Mouse (Mus musculus) CH12.LX (cell line): ENCODE measurements around the gene Sstr2. TPM values are rescaled to one million over a fixed set of nuclear protein-coding genes. Genes with fewer than 3 reads are reported as not detected.

Experiments used
- DNase-seq: peaks from one replicate; pipeline ENCODE4 v3.0.0-alpha.2; 2013; ENCODE audit errors: extremely low read depth
- H3K27ac ChIP-seq: 2 replicates; pipeline ENCODE4 v1.5.1; 2012; ENCODE audit warnings: low read depth, mild to moderate bottlenecking, control low read depth, moderate library complexity; ENCODE audit not compliant: insufficient read depth
- H3K27me3 ChIP-seq: replicated peaks from 2 replicates; pipeline ENCODE3; 2012; ENCODE audit warnings: inconsistent platforms
- H3K36me3 ChIP-seq, 2 experiments: replicated peaks in 1 of 2; 2 replicates each; pipeline versions ENCODE3 to v1.6.1; 2012; ENCODE audit warnings: inconsistent platforms in 1 of 2, low read length in 1 of 2, mild to moderate bottlenecking in 1 of 2, mixed read lengths in 1 of 2, moderate library complexity in 1 of 2; ENCODE audit not compliant: control insufficient read depth in 1 of 2, insufficient read depth in 1 of 2
- H3K4me1 ChIP-seq, 2 experiments: 2 replicates each; pipeline ENCODE4 v1.6.1; 2012; ENCODE audit warnings: inconsistent platforms in 1 of 2, moderate library complexity in 1 of 2; ENCODE audit not compliant: insufficient read depth in 2 of 2, control insufficient read depth in 1 of 2
- H3K4me2 ChIP-seq: 2 replicates; pipeline ENCODE4 v1.6.1; 2012; ENCODE audit warnings: low read depth, mild to moderate bottlenecking, control low read depth; ENCODE audit not compliant: poor library complexity, insufficient read depth, severe bottlenecking
- H3K4me3 ChIP-seq, 3 experiments: fragments of 150-350 bp in 1 of 3; sonication (generic) in 1 of 3; replicated peaks in 1 of 3; 2 replicates each; pipeline versions ENCODE3 to v1.5.1; 2011 to 2012; ENCODE audit warnings: low read depth in 2 of 3, low read length in 2 of 3, mild to moderate bottlenecking in 2 of 3, moderate library complexity in 2 of 3, control low read depth in 1 of 3, improper control_type of control experiment in 1 of 3, inconsistent platforms in 1 of 3, mixed read lengths in 1 of 3; ENCODE audit not compliant: poor library complexity in 1 of 3
- H3K79me2 ChIP-seq: replicated peaks from 2 replicates; pipeline ENCODE4 v1.6.1; 2012; ENCODE audit warnings: mild to moderate bottlenecking, moderate library complexity; ENCODE audit not compliant: control insufficient read depth, poor library complexity, insufficient read depth, severe bottlenecking; ENCODE audit errors: extremely low read depth
- H3K9ac ChIP-seq: 2 replicates; pipeline ENCODE4 v1.6.1; 2012; ENCODE audit warnings: low read depth, mild to moderate bottlenecking, control low read depth, moderate library complexity; ENCODE audit not compliant: insufficient read depth
- H3K9me3 ChIP-seq: replicated peaks from 2 replicates; pipeline ENCODE3; 2012; ENCODE audit warnings: low read length, inconsistent platforms, mixed read lengths
- CTCF ChIP-seq, 2 experiments: IDR thresholded peaks in 1 of 2; conservative IDR thresholded peaks in 1 of 2; 2 replicates each; pipeline ENCODE4 v1.5.1; 2011 to 2012; ENCODE audit warnings: low read depth in 2 of 2, low read length in 2 of 2, improper control_type of control experiment in 1 of 2, inconsistent platforms in 1 of 2, mild to moderate bottlenecking in 1 of 2, moderate library complexity in 1 of 2
- ELF1 ChIP-seq: IDR thresholded peaks from 2 replicates; pipeline ENCODE4 v1.6.1; 2014; ENCODE audit warnings: low read depth, mild to moderate bottlenecking, inconsistent platforms, low read length, improper control_type of control experiment
- EP300 ChIP-seq: IDR thresholded peaks from 2 replicates; pipeline ENCODE4 v1.6.1; 2011; ENCODE audit warnings: low read length, improper control_type of control experiment
- HCFC1 ChIP-seq: IDR thresholded peaks from 2 replicates; pipeline ENCODE4 v1.6.1; 2012; ENCODE audit warnings: low read depth, mild to moderate bottlenecking, inconsistent platforms, low read length, improper control_type of control experiment
- JUN ChIP-seq: IDR thresholded peaks from 2 replicates; pipeline ENCODE4 v1.6.1; 2011; ENCODE audit warnings: low read depth, mild to moderate bottlenecking, low read length, improper control_type of control experiment, moderate library complexity; ENCODE audit not compliant: insufficient read depth
- JUND ChIP-seq: conservative IDR thresholded peaks from 2 replicates; pipeline ENCODE4 v1.6.1; 2011; ENCODE audit warnings: low read depth, low read length, improper control_type of control experiment
- KAT2A ChIP-seq: IDR thresholded peaks from 2 replicates; pipeline ENCODE4 v1.6.1; 2012; ENCODE audit warnings: low read length, improper control_type of control experiment, inconsistent platforms; ENCODE audit not compliant: insufficient replicate concordance
- MAX ChIP-seq: IDR thresholded peaks from 2 replicates; pipeline ENCODE4 v1.6.1; 2011; ENCODE audit warnings: low read length, improper control_type of control experiment
- MAZ ChIP-seq: IDR thresholded peaks from 2 replicates; pipeline ENCODE4 v1.6.1; 2012; ENCODE audit warnings: low read depth, mild to moderate bottlenecking, inconsistent platforms, low read length, improper control_type of control experiment, moderate library complexity
- MXI1 ChIP-seq: IDR thresholded peaks from 2 replicates; pipeline ENCODE4 v1.6.1; 2011; ENCODE audit warnings: mild to moderate bottlenecking, low read depth, low read length, improper control_type of control experiment
- MYC ChIP-seq: IDR thresholded peaks from 2 replicates; pipeline ENCODE4 v1.6.1; 2011; ENCODE audit warnings: low read depth, mild to moderate bottlenecking, improper control_type of control experiment, low read length
- PAX5 ChIP-seq: IDR thresholded peaks from 2 replicates; pipeline ENCODE4 v1.6.1; 2012; ENCODE audit warnings: low read length, inconsistent platforms, mixed read lengths
- POLR2A ChIP-seq: IDR thresholded peaks from 2 replicates; pipeline ENCODE4 v1.6.1; 2011; ENCODE audit warnings: low read depth, mild to moderate bottlenecking, improper control_type of control experiment, low read length
- POLR2AphosphoS2 ChIP-seq: IDR thresholded peaks from 2 replicates; pipeline ENCODE4 v1.6.1; 2011; ENCODE audit warnings: low read depth, low read length, improper control_type of control experiment
- RAD21 ChIP-seq: IDR thresholded peaks from 2 replicates; pipeline ENCODE4 v1.6.1; 2011; ENCODE audit warnings: low read depth, mild to moderate bottlenecking, low read length, improper control_type of control experiment, moderate library complexity
- SIN3A ChIP-seq: IDR thresholded peaks from 2 replicates; pipeline ENCODE4 v1.6.1; 2012; ENCODE audit warnings: low read length, improper control_type of control experiment, inconsistent platforms
- SMC3 ChIP-seq: IDR thresholded peaks from 2 replicates; pipeline ENCODE4 v1.6.1; 2011; ENCODE audit warnings: low read depth, low read length, improper control_type of control experiment
- TCF12 ChIP-seq: IDR thresholded peaks from 2 replicates; pipeline ENCODE4 v1.6.1; 2014; ENCODE audit warnings: low read depth, mild to moderate bottlenecking, inconsistent platforms, low read length, improper control_type of control experiment
- USF2 ChIP-seq: conservative IDR thresholded peaks from 2 replicates; pipeline ENCODE4 v1.6.1; 2011; ENCODE audit warnings: low read depth, low read length, improper control_type of control experiment
- ZKSCAN1 ChIP-seq: IDR thresholded peaks from 2 replicates; pipeline ENCODE4 v1.6.1; 2012; ENCODE audit warnings: low read depth, inconsistent platforms, low read length, improper control_type of control experiment, borderline replicate concordance
- ZNF384 ChIP-seq: IDR thresholded peaks from 2 replicates; pipeline ENCODE4 v1.6.1; 2012; ENCODE audit warnings: low read depth, low read length, improper control_type of control experiment, inconsistent platforms
- dilution Hi-C: fragments of 300-500 bp; cut with MboI; formaldehyde crosslinking; loops from 2 replicates; pipeline ENCODE4 v1.14.3; 2020; ENCODE audit warnings: low sequenced_read_pairs; ENCODE audit not compliant: extremely low pct_unique_long_range_greater_than_20kb, extremely low pct_ligation_motif_present
- in situ Hi-C: fragments of 300-500 bp; cut with MboI; formaldehyde crosslinking; loops from 3 replicates; pipeline ENCODE4 v1.14.3; 2019; ENCODE audit warnings: low sequenced_read_pairs, low pct_ligation_motif_present, low pct_unique_long_range_greater_than_20kb, mixed read lengths
- polyA plus RNA-seq: library from polyadenylated mRNA; unstranded; fragments of >175 nt; gene quantifications from 2 replicates; pipeline ENCODE4 v1.2.1, GENCODE M21; 2012; ENCODE audit warnings: low read depth; ENCODE audit not compliant: insufficient read length
- total RNA-seq, 2 experiments: library from RNA; depleted of rRNA; stranded (reverse); fragments of 300-350 nt in 1 of 2; fragments of >200 nt in 1 of 2; gene quantifications; 2 replicates each; pipeline ENCODE4 v1.2.3; 2012 to 2014

The Sstr2 gene
- total and polyA plus RNA-seq, 3 experiments = not detected

GRCm38 (mm10) chr11:113595144-113595543 is 24.0 kb upstream of the Sstr2 start:
- no peak for TF ChIP-seq RAD21
- peak; percentile 73 for TF ChIP-seq ZKSCAN1
- no peak for TF ChIP-seq USF2
- TF ChIP-seq, all 38 proteins: peak for 1
- H3K9ac ChIP-seq = no peak overlapping the region
- H3K27ac ChIP-seq = no peak overlapping the region
- peaks cover 0 to 2% of the 10 kb centered on the region in 2 experiments; a peak in 1 of 4 replicates for H3K4me1 ChIP-seq
- DNase-seq = no peak
- H3K27me3 ChIP-seq = no peaks in the 10 kb centered on the region
- in situ Hi-C loops = no loop called here
- H3K9me3 ChIP-seq = no peaks in the 10 kb centered on the region
- dilution Hi-C loops = no loop called here
- H3K79me2 ChIP-seq = no peaks in the 10 kb centered on the region
- no peak overlapping the region for H3K4me2 ChIP-seq
- no peaks in the 10 kb centered on the region for H3K36me3 ChIP-seq
- H3K4me3 ChIP-seq = no peak overlapping the region

GRCm38 (mm10) chr11:113597632-113598031 is 21.5 kb upstream of the Sstr2 start:
- no peak for TF ChIP-seq SIN3A
- TF ChIP-seq ZNF384 = no peak
- no peak for TF ChIP-seq POLR2A
- no peak for TF ChIP-seq TCF12
- no peak for TF ChIP-seq POLR2AphosphoS2
- TF ChIP-seq RAD21 = no peak
- no peak for TF ChIP-seq CTCF (conservative IDR thresholded peaks at IDR 0.05 in 1 of 2, IDR thresholded peaks at IDR 0.05 in 1 of 2; ENCODE audit: low read depth in 2 of 2, low read length in 2 of 2)
- TF ChIP-seq HCFC1 = no peak
- TF ChIP-seq MAZ = no peak
- no peak for TF ChIP-seq PAX5
- no peak for TF ChIP-seq ELF1
- no peak for TF ChIP-seq JUND
- TF ChIP-seq SMC3 = no peak
- TF ChIP-seq KAT2A = no peak
- no peak for TF ChIP-seq MXI1
- TF ChIP-seq EP300 = no peak
- TF ChIP-seq MYC = no peak
- TF ChIP-seq MAX = no peak
- no peak for TF ChIP-seq JUN
- Histone ChIP-seq H3K36me3 (no peaks in the 10 kb centered on the region), H3K4me2 (no peak overlapping the region), H3K4me3 (no peak overlapping the region), H3K9ac (no peak overlapping the region), H3K79me2 (no peaks in the 10 kb centered on the region), H3K4me1 (peaks cover 0 to 5% of the 10 kb centered on the region in 2 experiments; a peak in 1 of 4 replicates), H3K27me3 (no peaks in the 10 kb centered on the region), H3K27ac (no peak overlapping the region), H3K9me3 (no peaks in the 10 kb centered on the region)
- dilution Hi-C loops = no loop called here
- DNase-seq = no peak
- in situ Hi-C loops = no loop called here
